Mouse (Mus musculus): ENCODE results near the gene Lsg1. TPM values are rescaled to one million over a fixed set of nuclear protein-coding genes. Genes with fewer than 3 reads are reported as not detected.

Gene Lsg1
- polyA plus RNA-seq, 1 experiment from 2014 or later: 61.1 TPM

DNA sequence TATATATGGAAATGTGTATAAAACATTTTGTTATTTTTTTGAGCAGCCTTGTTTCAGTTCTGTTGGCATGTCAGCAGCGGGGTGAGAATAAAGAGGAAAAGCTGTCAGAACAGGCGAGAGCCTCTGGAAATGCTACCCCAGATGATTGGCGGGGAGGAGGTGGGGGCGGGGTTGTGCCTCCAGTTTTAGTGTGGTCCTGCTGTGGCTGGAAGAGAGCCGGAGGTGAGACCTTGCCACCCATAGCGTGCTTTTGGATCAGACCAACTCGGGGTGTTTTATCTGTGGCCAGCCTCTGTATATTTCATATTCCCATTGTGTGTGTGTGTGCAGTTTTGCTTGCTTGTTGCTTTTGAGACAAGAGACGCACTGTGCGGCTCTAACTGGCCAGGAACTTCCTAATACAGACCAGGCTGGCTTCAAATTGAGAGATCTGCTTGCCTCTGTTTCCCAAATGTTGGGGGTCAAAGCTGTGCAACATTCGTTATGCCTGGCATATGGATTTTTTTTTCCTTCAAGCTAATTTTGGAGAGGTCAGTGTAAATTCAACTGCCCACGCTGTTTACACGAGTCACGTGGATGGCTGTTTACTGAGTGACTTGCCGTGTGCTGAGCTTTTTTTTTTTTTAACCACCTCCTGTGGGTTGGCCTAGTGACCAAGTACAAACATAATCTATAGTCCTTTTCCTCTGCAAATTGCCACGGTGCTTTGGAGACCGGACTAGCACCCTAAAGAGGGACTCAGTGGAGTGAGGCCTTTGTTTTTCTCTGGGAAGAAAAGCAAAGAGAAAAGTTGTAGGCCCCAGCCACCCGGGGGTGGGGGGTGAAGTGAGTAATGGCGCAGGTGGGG is 15.5 kb upstream of the Lsg1 start:
- 0 out of 2 replicates have a peak overlapping the region, but pooled peaks have one; percentile 16 for H3K4me2 ChIP-seq (ENCODE audit: low read length)
- peaks cover 30% of the 10 kb centered on the region for H3K4me1 ChIP-seq (replicated peaks; ENCODE audit: control insufficient read depth, insufficient read depth, low read length)
- 34% methylated on average over 18 of the region's 18 CpGs for WGBS
- peaks cover 2% of the 10 kb centered on the region; the same call in 1 of the 2 replicates for H3K9me3 ChIP-seq (ENCODE audit: control insufficient read depth, low read length)
- no peak overlapping the region for H3K27ac ChIP-seq (ENCODE audit: low read length)
- no peak overlapping the region for H3K4me3 ChIP-seq (replicated peaks; ENCODE audit: low read length)
- no peaks in the 10 kb centered on the region for H3K36me3 ChIP-seq (ENCODE audit: control insufficient read depth, insufficient read depth)
- no peak for ATAC-seq
- H3K9ac ChIP-seq (replicated peaks; ENCODE audit: low read depth, low read length): no peak overlapping the region
- H3K27me3 ChIP-seq (replicated peaks; ENCODE audit: control insufficient read depth, insufficient read depth, low read length): peaks cover 25% of the 10 kb centered on the region

DNA sequence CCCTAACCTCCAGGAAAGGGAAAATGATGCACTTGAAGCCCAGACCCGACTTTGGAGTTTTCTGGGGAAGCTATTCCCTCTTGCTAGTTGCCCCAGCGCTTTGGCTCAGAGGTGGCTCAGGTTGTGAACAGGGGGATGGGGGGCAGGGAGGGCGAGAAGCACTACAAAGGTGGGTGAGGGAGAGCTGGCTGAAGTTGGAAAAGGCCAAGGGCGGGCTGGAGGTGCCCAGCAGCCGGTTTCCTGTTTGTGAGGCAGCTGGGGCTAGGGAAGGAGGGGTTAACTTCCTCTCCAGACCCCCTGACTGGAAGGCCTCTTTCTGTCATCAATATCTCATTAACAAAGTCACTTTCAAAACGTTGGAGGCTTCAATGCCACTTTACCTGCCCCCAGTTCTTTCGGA is 14.6 kb upstream of the Lsg1 start:
- WGBS: 34% methylated on average over 7 of the region's 7 CpGs
- peak overlapping the region; percentile 62 for H3K4me3 ChIP-seq (replicated peaks; ENCODE audit: low read length)

DNA sequence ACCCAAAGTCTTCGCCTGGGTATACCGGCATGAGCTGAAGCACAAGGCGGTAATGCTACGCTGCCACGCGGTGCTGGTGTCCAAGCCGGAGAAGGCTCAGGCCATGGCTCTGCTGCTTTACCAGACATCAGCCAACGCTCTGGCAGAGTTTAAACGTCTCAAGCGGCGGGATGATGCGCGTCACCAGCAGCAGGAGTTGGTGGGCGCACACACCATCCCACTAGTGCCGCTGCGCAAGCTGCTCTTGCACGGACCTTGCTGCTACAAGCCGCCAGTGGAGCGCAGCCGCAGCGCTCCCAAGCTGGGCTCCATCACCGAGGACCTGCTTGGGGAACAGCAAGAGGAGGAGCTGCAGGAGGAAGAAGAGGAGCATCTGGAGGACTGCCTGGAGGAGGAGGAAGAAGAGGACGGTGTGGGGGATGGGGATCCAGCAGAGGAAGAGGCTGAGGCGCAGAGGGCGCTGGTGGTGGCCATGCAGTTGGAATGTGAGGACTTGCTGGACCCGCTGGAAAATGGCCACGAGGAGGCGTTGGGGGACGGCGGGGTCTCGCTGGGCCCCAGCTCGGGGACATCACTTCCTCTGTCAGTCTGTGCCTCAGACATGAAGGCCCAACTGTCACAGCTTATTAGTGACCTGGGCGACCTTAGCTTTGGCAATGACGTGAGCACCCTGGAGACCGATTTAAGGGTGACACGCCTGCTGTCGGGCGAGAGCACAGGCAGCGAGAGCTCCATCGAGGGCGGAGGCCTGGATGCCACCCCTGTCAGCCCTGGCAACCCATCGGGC is 13.8 kb upstream of the Lsg1 start:
- peak; percentile 13; the same call in 1 of the 2 replicates for ATAC-seq
- Histone ChIP-seq H3K4me3 (replicated peaks; ENCODE audit: low read length) (peak overlapping the region; percentile 62), H3K27ac (ENCODE audit: low read length) (no peak overlapping the region; the same call in 1 of the 2 replicates), H3K36me3 (ENCODE audit: control insufficient read depth, insufficient read depth) (no peaks in the 10 kb centered on the region), H3K9me3 (ENCODE audit: control insufficient read depth, low read length) (peaks cover 2% of the 10 kb centered on the region; the same call in 1 of the 2 replicates), H3K27me3 (replicated peaks; ENCODE audit: control insufficient read depth, insufficient read depth, low read length) (peaks cover 25% of the 10 kb centered on the region), H3K4me1 (replicated peaks; ENCODE audit: control insufficient read depth, insufficient read depth, low read length) (peaks cover 43% of the 10 kb centered on the region), H3K9ac (replicated peaks; ENCODE audit: low read depth, low read length) (peak overlapping the region; percentile 55), H3K4me2 (ENCODE audit: low read length) (peak overlapping the region; percentile 98)
- 8% methylated on average over 42 of the region's 42 CpGs for WGBS

More for the DNA sequence above, 14.6 kb upstream of the Lsg1 start:
- no peak overlapping the region for H3K9ac ChIP-seq (replicated peaks; ENCODE audit: low read depth, low read length)
- ATAC-seq: no peak
- peaks cover 25% of the 10 kb centered on the region for H3K27me3 ChIP-seq (replicated peaks; ENCODE audit: control insufficient read depth, insufficient read depth, low read length)
- no peaks in the 10 kb centered on the region for H3K36me3 ChIP-seq (ENCODE audit: control insufficient read depth, insufficient read depth)
- H3K9me3 ChIP-seq (ENCODE audit: control insufficient read depth, low read length): peaks cover 2% of the 10 kb centered on the region; the same call in 1 of the 2 replicates
- H3K4me1 ChIP-seq (replicated peaks; ENCODE audit: control insufficient read depth, insufficient read depth, low read length): peaks cover 36% of the 10 kb centered on the region
- H3K4me2 ChIP-seq (ENCODE audit: low read length): peak overlapping the region; percentile 98; the same call in 1 of the 2 replicates
- peak overlapping the region; percentile 18; the same call in 1 of the 2 replicates for H3K27ac ChIP-seq (ENCODE audit: low read length)

DNA sequence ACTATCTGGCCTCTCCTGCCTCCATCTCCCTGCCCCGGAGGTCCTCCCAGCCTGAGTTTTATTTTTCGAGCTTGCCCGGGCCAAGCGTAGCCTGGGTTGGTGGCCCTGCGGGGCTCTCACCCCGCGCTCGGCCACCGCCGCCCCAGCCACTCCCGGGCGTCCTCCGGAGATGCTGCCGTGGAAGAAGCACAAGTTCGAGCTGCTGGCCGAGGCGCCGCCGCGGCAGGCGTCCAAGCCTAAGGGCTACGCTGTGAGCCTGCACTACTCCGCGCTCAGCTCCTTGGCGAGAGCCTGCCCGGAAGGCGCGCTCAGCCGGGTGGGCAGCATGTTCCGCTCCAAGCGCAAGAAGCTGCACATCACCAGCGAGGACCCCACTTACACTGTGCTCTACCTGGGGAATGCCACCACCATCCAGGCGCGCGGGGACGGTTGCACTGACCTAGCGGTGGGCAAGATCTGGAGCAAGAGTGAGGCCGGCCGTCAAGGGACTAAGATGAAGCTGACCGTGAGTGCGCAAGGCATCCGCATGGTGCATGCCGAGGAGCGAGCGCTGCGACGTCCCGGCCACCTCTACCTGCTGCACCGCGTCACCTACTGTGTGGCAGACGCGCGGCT is 13.1 kb upstream of the Lsg1 start:
- peaks cover 25% of the 10 kb centered on the region for H3K27me3 ChIP-seq (replicated peaks; ENCODE audit: control insufficient read depth, insufficient read depth, low read length)

DNA sequence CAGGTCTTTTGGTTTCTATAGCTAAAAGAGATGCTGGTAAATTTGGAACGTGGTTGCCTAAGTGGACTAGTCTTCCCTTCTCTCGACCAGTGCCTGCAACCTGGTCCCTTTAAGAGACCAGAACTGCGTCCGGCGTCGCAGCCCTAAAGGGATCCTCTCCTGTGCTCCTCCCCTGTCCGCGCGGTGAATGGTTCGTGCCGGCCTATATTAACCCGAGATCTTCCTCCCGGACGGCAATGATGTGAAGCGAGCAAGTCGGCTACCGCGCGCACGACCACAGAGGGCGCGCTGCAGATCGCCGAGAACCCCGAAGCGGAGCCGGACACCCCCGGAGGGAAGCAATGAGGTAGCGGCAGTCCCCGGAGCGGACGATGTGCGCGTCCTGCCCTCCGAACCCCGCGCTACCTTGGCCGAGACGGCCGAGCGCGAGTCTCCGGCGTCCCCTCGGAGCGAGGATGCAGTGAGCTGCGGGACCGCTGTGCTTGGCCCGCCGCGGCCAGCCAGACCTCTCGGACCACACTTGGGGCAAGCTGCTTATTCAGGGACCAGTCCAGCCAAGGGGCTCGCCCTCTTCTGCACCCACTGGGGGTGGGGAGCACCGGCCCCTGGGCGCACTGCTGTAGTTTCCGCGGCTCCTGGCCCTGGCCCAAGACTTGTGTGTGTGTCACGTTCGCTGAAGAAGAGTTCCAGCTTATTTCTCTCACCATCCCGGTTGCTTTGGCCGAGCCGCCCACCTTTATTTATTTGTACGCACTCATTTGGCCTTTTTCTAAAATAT is 12.3 kb upstream of the Lsg1 start, which contains the start of gene Fam43a:
TSS of gene Fam43a (plus strand) at position 233 of the 778 bp plus-strand sequence.
- H3K4me1 ChIP-seq (replicated peaks; ENCODE audit: control insufficient read depth, insufficient read depth, low read length): peaks cover 52% of the 10 kb centered on the region
- peaks cover 25% of the 10 kb centered on the region for H3K27me3 ChIP-seq (replicated peaks; ENCODE audit: control insufficient read depth, insufficient read depth, low read length)
- H3K9ac ChIP-seq (replicated peaks; ENCODE audit: low read depth, low read length): peak within 1 kb of the TSS; percentile 68
- ATAC-seq: peak; percentile 34; the same call in 1 of the 2 replicates
- H3K27ac ChIP-seq (ENCODE audit: low read length): peak within 1 kb of the TSS; percentile 26; the same call in 1 of the 2 replicates
- no peaks in the 10 kb centered on the region for H3K36me3 ChIP-seq (ENCODE audit: control insufficient read depth, insufficient read depth)
- peak within 1 kb of the TSS; percentile 98 for H3K4me2 ChIP-seq (ENCODE audit: low read length)
- H3K4me3 ChIP-seq (replicated peaks; ENCODE audit: low read length): peak within 1 kb of the TSS; percentile 62
- H3K9me3 ChIP-seq (ENCODE audit: control insufficient read depth, low read length): peaks cover 2% of the 10 kb centered on the region; the same call in 1 of the 2 replicates
- WGBS: under 1% methylated on average over 63 of the region's 63 CpGs

More for the DNA sequence above, 13.1 kb upstream of the Lsg1 start:
- H3K4me3 ChIP-seq (replicated peaks; ENCODE audit: low read length): peak overlapping the region; percentile 62
- ATAC-seq: peak; percentile 7; the same call in 1 of the 2 replicates
- H3K27ac ChIP-seq (ENCODE audit: low read length): no peak overlapping the region
- peaks cover 2% of the 10 kb centered on the region; the same call in 1 of the 2 replicates for H3K9me3 ChIP-seq (ENCODE audit: control insufficient read depth, low read length)
- peak overlapping the region; percentile 55 for H3K9ac ChIP-seq (replicated peaks; ENCODE audit: low read depth, low read length)
- H3K36me3 ChIP-seq (ENCODE audit: control insufficient read depth, insufficient read depth): no peaks in the 10 kb centered on the region
- WGBS: under 1% methylated on average over 53 of the region's 53 CpGs
- H3K4me1 ChIP-seq (replicated peaks; ENCODE audit: control insufficient read depth, insufficient read depth, low read length): peaks cover 48% of the 10 kb centered on the region
- H3K4me2 ChIP-seq (ENCODE audit: low read length): peak overlapping the region; percentile 98

DNA sequence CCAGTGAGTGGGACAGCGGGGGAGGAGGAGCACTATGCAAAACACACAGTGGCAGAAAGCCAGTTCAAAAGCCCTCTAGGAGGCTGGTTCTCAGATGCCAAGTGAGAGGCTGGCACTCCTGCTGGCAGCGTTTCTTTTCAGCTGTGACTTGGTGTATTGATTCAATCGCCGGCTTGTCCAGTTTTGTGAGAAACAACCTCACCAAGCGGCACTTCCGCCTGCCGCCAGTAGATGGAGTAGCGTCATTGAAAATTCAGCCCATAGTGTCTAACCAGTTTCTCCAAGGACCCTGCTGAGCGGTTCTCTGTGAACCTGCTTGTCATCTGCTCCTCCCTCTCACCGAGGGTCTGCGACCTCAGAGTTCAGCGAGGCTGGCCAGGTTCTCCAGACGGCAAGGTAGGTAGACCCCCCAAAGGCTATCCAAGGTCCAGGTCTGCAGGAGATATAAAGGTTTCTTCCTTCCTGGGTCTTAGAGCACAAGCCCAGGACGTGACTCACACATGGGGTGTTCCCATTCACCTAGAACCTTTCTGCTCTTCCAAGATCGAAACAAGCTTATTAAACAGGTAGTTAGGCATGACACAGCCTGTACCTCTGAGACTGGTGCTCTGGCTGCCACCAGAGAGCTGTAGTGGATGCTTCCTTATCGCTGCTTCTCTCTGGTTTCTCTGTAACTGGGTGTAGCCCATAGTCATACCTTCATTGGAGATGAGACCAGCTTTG is 9.7 kb upstream of the Lsg1 start:
- H3K4me2 ChIP-seq (ENCODE audit: low read length): peak overlapping the region; percentile 53
- peaks cover 2% of the 10 kb centered on the region; the same call in 1 of the 2 replicates for H3K9me3 ChIP-seq (ENCODE audit: control insufficient read depth, low read length)
- H3K27me3 ChIP-seq (replicated peaks; ENCODE audit: control insufficient read depth, insufficient read depth, low read length): peaks cover 23% of the 10 kb centered on the region
- H3K36me3 ChIP-seq (ENCODE audit: control insufficient read depth, insufficient read depth): no peaks in the 10 kb centered on the region
- H3K4me1 ChIP-seq (replicated peaks; ENCODE audit: control insufficient read depth, insufficient read depth, low read length): peaks cover 45% of the 10 kb centered on the region
- H3K9ac ChIP-seq (replicated peaks; ENCODE audit: low read depth, low read length): 0 out of 2 replicates have a peak overlapping the region, but pooled peaks have one; percentile 34
- peak; percentile 54 for ATAC-seq
- peak overlapping the region; percentile 26 for H3K4me3 ChIP-seq (replicated peaks; ENCODE audit: low read length)
- WGBS: 8% methylated on average over 16 of the region's 16 CpGs
- no peak overlapping the region for H3K27ac ChIP-seq (ENCODE audit: low read length)

DNA sequence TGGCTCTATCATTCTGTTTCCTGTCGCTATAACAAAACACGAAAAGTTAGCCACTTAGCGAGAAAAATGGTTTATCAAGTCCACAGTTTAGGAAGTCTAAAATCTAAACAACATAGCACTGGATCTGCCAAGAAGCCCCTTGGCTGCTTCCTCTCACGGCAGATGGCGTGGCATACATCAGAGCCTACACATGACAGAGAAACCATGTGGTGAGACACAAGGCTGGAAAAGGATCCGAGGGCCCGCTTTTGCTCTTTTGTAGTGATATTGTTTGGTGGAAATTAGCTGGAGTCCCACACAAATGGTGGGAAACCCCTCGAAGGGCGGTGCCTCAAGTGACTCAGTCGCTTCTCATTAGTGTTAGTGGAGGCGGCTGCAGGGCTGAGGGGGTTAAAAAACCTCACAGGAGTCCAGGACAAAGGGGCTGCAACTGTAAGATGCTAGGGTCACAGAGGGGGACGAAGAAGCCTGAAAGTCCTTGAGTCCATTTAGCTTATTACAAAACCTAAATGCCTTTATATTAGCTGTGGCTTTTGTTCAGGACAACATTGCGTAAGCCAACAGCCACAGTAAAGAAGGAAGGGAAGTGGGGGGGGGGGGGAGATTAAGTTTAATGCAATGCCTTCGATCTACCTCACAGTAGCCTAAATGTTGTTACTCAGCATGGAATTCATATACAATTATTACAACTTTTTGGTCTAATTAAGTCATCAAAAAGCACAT is 8.6 kb upstream of the Lsg1 start:
- no peaks in the 10 kb centered on the region for H3K36me3 ChIP-seq (ENCODE audit: control insufficient read depth, insufficient read depth)
- peaks cover 14% of the 10 kb centered on the region for H3K27me3 ChIP-seq (replicated peaks; ENCODE audit: control insufficient read depth, insufficient read depth, low read length)
- H3K9ac ChIP-seq (replicated peaks; ENCODE audit: low read depth, low read length): no peak overlapping the region
- H3K9me3 ChIP-seq (ENCODE audit: control insufficient read depth, low read length): no peaks in the 10 kb centered on the region
- H3K4me2 ChIP-seq (ENCODE audit: low read length): 0 out of 2 replicates have a peak overlapping the region, but pooled peaks have one; percentile 16
- WGBS: 18% methylated on average over 14 of the region's 14 CpGs
- peak; percentile 80 for ATAC-seq
- H3K4me1 ChIP-seq (replicated peaks; ENCODE audit: control insufficient read depth, insufficient read depth, low read length): peaks cover 36% of the 10 kb centered on the region
- H3K4me3 ChIP-seq (replicated peaks; ENCODE audit: low read length): no peak overlapping the region
- peak overlapping the region; percentile 66 for H3K27ac ChIP-seq (ENCODE audit: low read length)
